22 mouse cellular contexts compared by ENCODE assay signal in the genomic region with DNA sequence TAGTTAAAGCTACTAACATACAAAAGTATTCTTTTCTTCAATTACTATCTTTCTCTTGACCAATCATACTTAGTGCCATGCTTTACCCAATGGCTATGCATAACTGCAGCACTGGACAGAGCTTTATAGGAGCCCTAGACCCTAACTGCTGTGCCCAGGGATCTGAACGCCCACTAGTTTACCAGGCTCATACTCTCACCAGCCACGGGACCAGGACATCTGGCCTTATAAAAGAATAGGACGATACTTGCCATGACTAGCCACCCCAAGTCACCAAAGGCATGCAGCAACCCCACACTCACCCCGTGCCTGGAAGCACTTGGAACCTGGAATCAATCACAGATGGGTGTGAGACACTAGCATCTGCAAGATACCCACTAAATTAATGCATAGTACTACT.
"Had no signal": no experiment of that assay in that cellular context is flagged by ENCODE, and none has a peak within 500 bp of the region (broad histone marks: within the 10 kb centered on the region; RNA-seq: fewer than 3 reads in every experiment).

No protein-coding gene starts in this region.

- H3K4me3 ChIP-seq: embryonic facial prominence, embryonic 10.5 days; embryonic facial prominence, embryonic 12.5 days; embryonic facial prominence, embryonic 13.5 days; embryonic facial prominence, embryonic 15.5 days; erythroblast, embryonic 14.5 days; forebrain, embryonic 10.5 days; forebrain, embryonic 12.5 days; forebrain, embryonic 13.5 days; forebrain, embryonic 15.5 days; gastrocnemius, adult 2 months; heart, adult 2 months; heart, embryonic 12.5 days had no signal

- H3K27ac ChIP-seq: embryonic facial prominence, embryonic 10.5 days; embryonic facial prominence, embryonic 12.5 days; embryonic facial prominence, embryonic 13.5 days; embryonic facial prominence, embryonic 15.5 days; forebrain, embryonic 10.5 days; forebrain, embryonic 12.5 days; forebrain, embryonic 13.5 days; forebrain, embryonic 15.5 days; heart, adult 2 months had no signal

- H3K27me3 ChIP-seq: embryonic facial prominence, embryonic 12.5 days; embryonic facial prominence, embryonic 13.5 days; embryonic facial prominence, embryonic 15.5 days; forebrain, embryonic 12.5 days; forebrain, embryonic 13.5 days; forebrain, embryonic 15.5 days; heart, embryonic 12.5 days had no signal

- H3K9me3 ChIP-seq: embryonic facial prominence, embryonic 10.5 days; embryonic facial prominence, embryonic 12.5 days; embryonic facial prominence, embryonic 13.5 days; embryonic facial prominence, embryonic 15.5 days; forebrain, embryonic 10.5 days; forebrain, embryonic 12.5 days; forebrain, embryonic 13.5 days; forebrain, embryonic 15.5 days; heart, embryonic 12.5 days had no signal

- H3K36me3 ChIP-seq: embryonic facial prominence, embryonic 10.5 days; embryonic facial prominence, embryonic 12.5 days; embryonic facial prominence, embryonic 13.5 days; embryonic facial prominence, embryonic 15.5 days; forebrain, embryonic 10.5 days; forebrain, embryonic 12.5 days; forebrain, embryonic 15.5 days; heart, embryonic 12.5 days had no signal

- DNase-seq: cerebellum, adult 9-10 months; cerebellum, postnatal 10 days; cerebellum, postnatal 14 days; cerebellum, postnatal 36 days; embryo, embryonic 11 days; forebrain, postnatal 0 days; gastrocnemius, postnatal 10 days; gastrocnemius, postnatal 14 days; gastrocnemius, postnatal 25 days; gastrocnemius, postnatal 36 days; heart, adult 2 months had no signal

- H3K4me1 ChIP-seq: embryonic facial prominence, embryonic 10.5 days; embryonic facial prominence, embryonic 12.5 days; embryonic facial prominence, embryonic 13.5 days; embryonic facial prominence, embryonic 15.5 days; forebrain, embryonic 10.5 days; forebrain, embryonic 12.5 days; forebrain, embryonic 13.5 days; forebrain, embryonic 15.5 days; heart, embryonic 12.5 days had no signal
